Mouse (Mus musculus): Measurements from ENCODE around the gene Mrpl3. TPM values are rescaled to one million over a fixed set of nuclear protein-coding genes. Genes with fewer than 3 reads are reported as not detected.

Mrpl3 gene
- total RNA-seq (2023), result 10 to 100 TPM; 22.1 to 28.2 TPM

GRCm38 (mm10) chr9:105053147-105053557 lies at the start of gene Mrpl3:
Gene Mrpl3, plus strand, starts transcription at chr9:105053239.

Other genes starting within 250 kb of the Mrpl3 start
- gene Nudt16, start 78.6 kb downstream of the Mrpl3 start, total RNA-seq (2023), result 10 to 100 TPM; 10.8 to 10.9 TPM
- gene 1700080E11Rik, start 91.9 kb downstream of the Mrpl3 start, total RNA-seq (2023), result not detected